Mouse (Mus musculus) thymus, adult 2 months (tissue): ENCODE data around the gene Klrb1c.

Experiments
- CTCF ChIP-seq: fragments of 200-500 bp; IDR thresholded peaks from 2 replicates; pipeline ENCODE4 v1.5.1; 2012; ENCODE audit warnings: mild to moderate bottlenecking, control low read depth, low read length, moderate library complexity, borderline replicate concordance; ENCODE audit not compliant: control insufficient read depth, poor library complexity, insufficient read depth; ENCODE audit errors: extremely low read depth
- POLR2A ChIP-seq: fragments of 200-500 bp; IDR thresholded peaks from 2 replicates; pipeline ENCODE4 v1.6.1; 2012; ENCODE audit warnings: mild to moderate bottlenecking, low read length, control low read depth, moderate library complexity; ENCODE audit not compliant: control insufficient read depth, poor library complexity, insufficient read depth; ENCODE audit errors: extremely low read depth

GRCm38 (mm10) chr6:128799896-128800270 lies 10.9 kb upstream of the Klrb1c start:
- no peak for TF ChIP-seq CTCF
- TF ChIP-seq POLR2A = no peak
